Mouse (Mus musculus) layer of hippocampus, adult 18-20 months (tissue): ENCODE data around the gene Magi1. TPM values are rescaled to one million over a fixed set of nuclear protein-coding genes. Genes with fewer than 3 reads are reported as not detected.

Experiments
- DNase-seq, 2 experiments: peaks; one replicate each; pipeline ENCODE4 v3.0.0; 2022; ENCODE audit warnings: low spot score in 2 of 2
- total RNA-seq, 2 experiments: library from RNA; stranded (reverse); gene quantifications; 2 replicates each; pipeline ENCODE4 v1.2.3; 2021

Gene Magi1
- total RNA-seq, 2 experiments from 2014 or later = 45.0 to 46.1 TPM

DNA sequence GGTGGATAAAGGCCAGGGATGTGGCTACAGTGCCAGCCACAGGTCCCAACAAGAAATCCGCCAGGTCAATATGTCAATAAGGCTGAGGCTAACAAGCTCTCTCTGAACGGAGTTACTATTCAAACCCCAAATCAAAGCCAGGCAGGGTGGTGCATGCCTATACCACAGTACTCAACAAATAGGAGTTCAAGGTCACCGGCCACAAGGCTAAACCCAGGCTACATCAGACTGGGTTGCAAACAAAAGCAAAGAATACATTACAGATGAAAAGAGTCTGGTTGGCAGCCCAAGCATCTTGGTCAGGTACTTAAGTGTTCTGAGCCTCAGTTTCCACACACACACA is 25.9 kb downstream of the Magi1 start:
- no peak for DNase-seq

DNA sequence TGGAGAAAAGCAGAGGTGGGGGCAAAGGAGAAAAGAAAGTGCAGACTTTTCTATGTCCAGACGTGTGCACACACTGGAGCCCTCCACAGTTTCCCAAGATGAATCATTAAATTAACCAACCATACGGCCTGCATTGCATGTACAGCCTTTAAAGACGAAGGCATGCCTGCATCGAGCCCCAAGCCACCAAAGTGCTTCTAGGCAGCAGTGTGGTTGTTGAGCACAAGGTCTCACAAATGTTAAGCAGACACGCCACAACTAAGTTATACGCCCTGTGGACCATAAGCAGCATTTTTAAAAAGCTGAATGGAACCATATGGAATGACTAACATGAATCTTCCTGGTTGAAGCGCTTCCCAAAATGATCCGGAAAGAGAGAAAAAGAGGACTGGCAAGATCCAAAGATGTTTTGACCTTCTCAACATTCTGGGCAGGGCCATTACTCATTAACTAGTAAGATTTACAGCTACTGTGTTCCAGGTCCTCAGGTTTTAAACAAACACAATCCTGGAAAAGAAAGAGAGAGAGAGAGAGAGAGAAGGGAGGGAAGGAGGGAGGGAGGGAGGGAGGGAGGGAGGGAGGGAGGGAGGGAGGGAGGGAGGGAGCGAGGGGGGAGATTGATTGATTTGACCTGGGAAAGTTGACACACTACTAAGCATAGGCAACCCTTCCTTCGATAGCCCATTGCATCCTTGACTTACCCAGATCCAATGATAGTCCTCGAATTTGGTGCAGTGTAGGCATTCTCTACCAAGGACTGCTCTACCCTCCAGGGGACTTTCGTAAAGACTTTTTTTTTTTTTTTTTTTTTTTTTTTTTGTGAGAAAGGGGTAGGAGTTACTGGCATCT is 26.5 kb downstream of the Magi1 start:
- DNase-seq = no peak

DNA sequence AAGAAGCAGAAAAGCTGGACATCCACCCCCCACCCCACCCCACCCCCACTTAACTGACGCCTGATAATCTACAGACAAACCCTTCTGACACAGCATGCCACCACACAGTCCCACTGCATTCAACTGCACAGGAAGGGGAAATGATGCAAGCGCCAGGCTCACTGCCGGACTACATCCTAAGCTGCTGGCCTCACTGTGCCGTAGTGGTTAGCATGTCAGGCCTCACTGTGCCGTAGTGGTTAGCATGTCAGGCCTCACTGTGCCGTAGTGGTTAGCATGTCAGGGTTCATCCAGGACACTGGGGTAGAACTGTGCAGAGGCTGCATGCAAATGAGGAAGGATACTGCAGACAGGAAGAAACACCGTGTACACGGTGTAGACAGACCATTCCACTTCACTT is 29.8 kb downstream of the Magi1 start:
- DNase-seq = no peak

DNA sequence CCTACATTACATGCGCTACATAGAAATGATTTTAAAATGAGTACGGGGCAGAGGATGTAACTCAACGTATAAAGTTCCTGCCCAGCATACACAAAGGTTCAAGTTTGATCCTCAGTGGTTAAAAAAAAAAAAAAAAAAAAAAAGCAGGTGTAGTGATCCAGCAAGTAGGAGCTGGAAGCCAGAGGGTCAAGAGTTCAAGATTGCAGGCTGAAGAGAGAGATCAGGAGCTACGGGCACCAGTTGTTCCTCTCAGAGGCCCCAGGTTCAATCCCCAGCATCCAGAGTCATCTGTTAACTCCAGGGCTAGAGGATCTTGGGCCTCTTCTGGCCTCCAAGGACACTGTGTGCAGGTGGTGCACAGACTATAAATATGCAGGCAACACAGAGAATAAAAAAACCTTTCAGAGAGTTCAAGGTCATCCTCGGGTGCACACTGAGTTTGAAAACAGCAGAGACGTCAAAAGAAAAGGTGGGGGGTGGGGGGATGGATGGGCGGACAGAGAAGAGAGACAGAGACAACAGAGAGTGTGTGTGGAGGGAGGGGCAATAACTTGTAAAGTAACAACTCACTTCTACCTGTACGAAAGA is 32.3 kb downstream of the Magi1 start:
- no peak for DNase-seq

DNA sequence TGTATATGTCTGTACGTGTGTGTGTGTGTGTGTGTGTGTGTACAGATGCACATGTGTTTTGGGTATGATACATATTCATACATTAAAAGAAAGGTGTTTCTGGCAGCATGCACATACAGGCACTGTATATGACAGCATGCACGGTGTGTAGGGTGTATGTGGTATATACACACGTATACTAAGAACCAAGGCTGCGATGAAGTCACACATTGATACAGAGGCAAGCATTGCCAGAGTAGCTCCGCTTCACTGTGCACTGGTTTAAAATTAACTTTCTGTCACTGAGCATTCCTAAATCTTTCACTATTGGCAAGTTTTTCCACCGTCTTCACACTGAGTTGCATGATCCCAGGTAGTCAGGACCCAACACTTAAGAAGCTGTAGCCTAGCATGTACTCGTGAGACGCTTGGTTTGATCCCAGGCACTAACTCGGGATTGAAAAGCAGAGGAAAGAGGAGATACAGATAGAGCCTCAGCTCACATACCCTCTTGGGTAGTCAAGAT is 34.4 kb downstream of the Magi1 start:
- DNase-seq = no peak

DNA sequence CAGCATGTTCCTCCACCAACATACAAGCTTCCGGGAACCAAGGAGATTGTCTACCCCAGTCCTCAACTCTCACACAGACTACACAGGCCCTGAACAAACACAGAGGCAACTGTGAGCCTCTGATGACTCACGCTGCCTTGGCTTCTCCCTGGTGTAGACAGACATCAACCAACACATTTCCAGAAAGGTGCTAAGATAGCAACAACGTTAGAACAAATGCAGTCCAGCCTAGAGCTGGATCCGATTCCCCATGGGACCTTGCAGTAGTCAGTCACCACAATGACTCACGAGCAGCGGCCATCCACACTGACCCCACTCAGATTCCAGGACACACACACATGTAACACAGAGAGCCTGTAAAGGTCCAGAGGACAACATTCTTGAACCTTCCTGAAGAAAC is 42.5 kb downstream of the Magi1 start:
- DNase-seq = peak in 1 of 2 experiments; percentile 19

DNA sequence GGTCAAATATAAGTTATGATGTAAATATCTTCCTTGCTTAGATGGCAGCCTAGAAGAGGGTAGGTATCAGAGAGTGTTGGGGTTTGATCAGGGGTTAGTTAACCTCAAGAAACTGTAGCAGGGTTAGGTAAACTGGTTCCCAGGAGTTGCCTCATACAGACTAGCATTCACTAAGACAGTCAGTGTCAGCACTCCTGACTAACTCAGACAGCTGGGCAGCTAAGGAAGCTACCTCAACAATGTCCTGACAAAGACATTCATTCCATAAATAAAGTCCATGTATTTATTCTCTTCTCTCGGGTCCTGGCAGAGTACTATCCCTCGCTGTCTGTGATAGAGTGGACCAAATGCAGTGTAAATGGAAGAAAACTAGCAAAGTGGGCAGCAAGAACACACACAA is 45.1 kb downstream of the Magi1 start:
- no peak for DNase-seq

DNA sequence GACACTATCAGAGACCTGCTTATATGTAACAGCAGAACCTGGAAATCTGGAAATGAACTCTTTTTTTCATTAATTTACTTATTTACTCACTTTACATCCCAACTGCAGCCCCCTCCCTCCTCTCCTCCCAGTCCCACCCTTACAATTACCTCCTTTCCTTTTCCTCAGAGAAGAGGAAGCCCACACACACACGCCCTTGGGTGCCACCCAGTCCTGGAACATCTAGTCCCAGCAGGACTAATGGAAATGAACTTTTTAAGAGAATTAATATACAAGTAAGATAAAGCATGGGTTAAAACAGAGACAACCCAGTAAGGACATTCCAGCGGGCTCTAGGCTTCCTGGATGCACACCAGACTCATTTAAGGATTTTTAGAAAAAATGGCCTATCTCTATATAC is 46.8 kb downstream of the Magi1 start:
- no peak for DNase-seq

DNA sequence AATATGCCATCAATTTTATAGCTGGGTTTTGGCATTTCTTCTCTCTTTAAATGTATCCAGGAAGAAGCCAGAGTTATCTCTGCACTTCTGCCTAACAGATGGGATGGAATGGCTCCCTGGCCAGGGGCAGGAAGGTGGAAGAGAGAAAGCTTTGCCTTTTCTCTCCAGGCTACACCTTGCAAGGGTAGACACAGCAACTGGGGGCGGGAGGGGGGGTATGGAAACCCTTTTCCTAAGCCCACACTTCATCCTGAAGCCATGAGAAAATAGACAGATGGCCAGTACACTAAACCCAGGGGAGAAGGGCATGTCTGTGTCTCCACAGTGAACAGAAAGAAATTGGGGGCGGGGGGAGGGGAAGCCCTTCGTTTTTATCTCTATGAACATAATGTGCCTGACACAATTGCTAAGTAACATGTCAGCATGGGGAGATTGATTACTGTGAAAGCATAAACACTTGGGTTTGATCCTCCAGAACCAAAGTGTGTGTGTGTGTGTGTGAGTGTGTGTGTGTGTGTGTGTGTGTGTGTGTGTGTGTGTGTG is 51.4 kb downstream of the Magi1 start:
- no peak for DNase-seq

DNA sequence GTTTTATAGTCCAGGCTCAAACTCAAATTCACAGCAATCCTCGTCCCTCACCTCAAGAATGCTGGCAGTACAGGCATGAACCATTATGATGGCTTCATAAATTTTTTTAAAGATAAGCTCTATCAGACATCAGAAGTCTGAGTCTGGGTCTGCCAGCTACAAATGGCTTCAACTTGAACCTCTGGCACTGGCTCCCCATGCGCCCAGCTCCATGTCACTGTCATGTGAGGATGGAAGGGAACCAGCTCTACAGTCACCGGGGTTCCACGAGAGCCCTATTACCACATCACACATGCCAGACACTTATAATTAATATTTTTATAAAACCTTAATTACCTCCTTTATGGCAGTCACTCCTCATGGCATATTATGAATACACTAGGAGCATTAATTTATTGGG is 51.9 kb downstream of the Magi1 start:
- DNase-seq = no peak

DNA sequence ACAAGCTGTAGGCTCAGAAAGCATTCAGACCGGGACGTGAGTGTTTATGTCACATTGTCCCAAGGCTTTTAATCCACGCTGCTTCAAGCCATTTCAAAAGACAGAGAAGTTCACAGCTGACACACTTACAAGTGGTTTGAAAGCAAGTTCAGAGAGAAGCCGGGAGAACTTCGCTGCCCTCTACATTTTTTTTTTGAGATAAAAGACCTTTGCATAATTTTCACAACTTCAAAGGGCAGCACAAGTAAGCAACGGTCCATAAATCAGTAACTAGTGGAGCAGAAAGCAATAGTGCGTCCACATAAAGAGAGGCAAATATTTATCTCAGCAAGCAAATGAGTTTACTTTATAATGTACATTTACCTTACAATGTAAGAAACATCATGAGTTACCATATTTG is 52.4 kb downstream of the Magi1 start:
- no peak for DNase-seq

DNA sequence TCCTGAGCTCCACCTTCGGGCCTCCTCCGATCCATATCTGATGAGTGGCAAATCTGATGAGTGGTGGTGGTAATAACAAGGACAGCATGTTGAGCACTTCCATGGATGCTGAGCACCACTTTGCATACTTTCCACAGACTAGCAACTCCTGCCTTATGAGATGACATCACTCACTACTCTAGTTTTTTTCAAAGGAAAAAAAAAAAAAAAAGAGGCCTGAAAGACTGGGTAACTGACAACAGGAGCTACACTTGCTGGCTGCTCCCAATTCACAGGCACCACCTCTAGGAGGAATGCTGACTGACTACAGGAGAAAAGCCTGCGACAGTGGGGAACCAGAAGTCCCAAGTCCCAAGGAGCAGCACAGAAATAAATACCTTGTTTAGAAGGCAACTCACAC is 52.8 kb downstream of the Magi1 start:
- DNase-seq = no peak

DNA sequence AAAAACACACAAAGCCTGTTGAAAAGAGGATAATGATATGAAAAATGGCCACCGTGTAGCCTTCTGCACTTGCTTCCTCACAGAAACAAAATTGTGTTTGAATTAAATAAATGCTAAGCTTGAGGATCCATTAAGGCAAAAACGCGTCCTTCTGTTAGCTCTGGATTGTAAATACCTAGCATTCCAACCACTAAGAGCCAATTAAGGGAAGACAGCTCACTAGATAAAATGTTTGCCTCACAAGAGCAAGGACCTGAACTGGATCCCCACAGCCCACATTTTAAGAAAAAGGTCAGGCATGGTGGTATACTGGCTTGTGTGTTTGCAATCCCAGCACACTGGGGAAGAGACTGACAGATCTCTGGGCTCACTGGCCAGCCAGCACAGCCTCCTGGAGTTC is 53.6 kb downstream of the Magi1 start:
- no peak for DNase-seq

DNA sequence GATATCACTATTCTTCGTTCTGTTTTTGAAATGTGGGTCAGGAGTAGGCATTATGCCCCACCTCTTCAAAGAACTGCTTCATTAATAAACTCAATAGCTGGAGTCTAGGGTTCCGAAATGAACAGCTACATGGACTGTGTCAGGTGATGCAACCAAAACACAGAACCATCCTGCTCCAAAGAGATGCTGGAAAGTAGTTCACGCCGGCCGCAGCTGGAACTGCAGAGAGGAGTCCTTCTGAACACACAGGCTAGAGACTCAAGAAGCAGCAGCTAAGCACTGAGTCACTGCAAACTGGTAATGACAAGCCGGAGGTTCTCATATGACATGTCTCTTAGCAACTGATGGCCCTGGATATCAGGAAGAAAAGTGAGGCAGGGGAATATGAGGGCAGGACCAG is 57.5 kb downstream of the Magi1 start:
- DNase-seq = peak in 1 of 2 experiments; percentile 15

DNA sequence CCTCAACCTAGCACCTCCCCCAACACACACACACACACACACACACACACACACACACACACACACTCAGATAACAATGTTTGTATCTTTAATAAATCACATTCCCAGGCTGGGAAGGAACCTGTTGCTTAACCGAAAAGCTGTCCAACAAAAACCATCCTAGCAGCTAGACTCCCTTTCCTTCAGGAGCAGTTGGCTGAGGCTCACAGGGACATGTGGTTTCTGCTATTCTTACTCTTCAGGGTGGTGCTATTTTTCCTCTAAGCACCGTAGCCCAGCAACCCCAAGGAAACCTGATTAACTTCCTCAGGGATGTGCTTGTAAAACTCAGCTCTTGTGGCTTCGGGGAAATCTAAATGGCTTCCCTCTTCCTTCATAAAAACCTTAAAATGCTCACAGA is 57.9 kb downstream of the Magi1 start:
- DNase-seq = peak; percentile 9 to 16

DNA sequence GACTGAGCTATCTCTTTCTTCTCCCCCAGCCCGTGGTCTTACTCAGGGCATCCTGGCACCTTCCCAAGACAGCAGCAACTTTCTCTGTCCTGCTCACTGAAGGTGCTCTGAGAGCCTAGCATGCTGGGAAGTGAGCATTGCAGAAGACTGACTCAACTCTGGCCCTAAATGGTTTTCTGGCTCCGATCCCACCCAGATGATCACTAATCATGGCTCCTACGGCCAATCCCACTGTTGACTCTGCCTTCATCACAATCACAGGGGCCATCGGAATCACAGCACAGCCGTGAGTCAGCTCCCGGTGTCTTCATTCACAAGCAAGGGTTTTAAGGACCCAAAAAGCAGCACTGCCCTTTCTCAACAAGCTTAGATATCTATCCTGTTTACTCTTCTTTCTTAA is 58.6 kb downstream of the Magi1 start:
- DNase-seq = no peak

DNA sequence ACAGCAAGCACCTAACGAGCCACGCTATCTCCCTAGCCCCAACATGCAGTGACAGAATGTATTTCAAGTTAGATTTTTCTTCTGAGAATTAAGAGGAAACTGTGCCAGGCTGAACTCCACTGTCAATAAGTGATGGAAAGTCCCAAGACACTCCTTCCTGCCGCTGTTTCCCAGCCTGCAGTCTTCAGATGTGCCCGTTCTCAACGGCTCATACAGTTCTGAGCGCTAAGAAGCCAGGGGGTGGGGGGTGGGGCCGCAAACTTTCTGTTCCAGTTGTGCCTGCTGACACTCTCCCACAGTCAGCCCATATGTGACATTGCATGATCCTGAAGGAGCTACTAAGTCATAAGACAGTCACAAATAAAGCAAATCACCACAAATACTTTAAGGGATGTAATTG is 61.5 kb downstream of the Magi1 start:
- no peak for DNase-seq

DNA sequence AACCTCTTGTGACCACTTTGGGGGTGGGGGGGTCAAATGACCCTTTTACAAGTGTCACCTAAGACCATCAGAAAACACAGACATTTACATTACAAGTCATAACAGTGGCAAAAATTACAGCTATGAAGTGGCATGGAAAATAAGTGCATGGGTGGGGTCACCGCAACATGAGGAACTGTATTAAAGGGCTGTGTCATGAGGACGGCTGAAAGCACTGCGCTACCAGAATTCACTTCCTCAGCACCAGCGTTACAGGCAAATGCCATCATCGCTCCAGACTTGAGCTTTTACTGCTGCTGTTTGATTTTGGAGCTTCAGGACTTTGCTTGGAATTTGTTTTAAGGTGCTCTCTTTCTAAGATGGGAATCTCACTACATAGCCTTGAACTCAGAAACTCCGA is 62.0 kb downstream of the Magi1 start:
- no peak for DNase-seq

DNA sequence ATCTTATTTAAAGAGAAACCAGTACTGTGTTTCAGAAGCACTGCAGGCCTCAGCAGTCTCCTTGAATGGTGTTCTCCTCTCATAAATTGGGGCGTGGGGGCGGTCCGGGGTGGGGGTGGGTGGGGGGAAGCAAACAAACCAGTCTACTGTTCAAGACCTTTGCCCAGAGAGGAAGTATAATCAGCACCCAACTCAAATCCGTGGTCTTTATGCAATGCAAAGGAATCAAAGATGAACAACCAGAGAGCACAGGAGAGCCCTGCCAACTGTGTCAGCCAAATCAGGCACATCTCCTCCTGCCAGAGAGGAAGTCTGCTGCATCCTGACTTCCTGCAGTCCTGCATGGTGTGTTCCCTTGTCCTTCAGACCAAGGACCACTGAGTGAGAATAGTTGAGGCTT is 65.6 kb downstream of the Magi1 start:
- no peak for DNase-seq

DNA sequence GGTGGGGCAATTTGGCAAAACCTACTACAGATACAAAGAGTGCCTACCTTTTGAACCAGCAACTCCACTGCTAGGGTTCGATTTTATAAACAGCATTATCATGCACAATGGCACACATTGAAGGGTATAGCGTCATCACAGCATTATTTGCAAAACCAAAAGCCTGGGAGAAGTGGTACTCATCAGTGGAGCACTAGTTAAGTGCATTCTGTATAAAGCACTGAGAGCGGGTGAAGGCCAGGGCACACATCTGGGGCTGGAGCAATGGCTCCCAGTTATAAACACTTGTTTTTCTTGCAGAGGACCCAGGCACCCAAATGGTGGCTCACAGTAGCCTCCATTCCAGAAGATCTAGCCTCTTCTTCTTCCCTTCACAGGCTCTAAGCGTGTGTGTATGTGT is 67.9 kb downstream of the Magi1 start:
- no peak for DNase-seq

DNA sequence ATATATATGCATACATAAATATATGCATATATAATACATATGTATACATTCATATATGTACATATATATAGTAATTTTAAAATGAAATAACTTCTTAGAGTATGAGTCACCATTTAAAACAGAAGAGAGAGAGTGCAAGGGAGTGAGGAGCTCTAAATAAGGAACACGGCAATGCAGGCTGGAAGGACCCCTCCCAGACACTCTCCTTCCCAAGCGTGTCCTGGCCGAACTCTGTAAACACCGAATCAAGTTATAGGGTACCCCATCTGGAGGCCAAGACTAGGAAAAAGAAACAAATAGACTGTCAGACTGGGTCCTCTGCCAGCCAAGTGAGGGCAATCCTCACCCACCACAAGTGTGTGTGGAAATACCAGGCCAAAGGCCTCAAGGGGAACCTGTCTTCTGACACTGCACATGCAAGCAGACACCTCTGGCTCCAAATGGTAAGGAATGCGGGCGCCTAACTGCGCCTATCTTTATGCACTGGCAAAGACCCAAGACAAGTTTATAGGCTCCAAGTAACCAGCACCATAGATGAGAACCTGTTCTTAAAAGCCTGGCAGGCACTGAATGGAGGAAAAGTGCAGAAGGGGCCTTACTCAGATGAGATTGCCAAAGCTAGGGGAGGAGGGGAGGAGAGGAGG is 68.7 kb downstream of the Magi1 start:
- no peak for DNase-seq

DNA sequence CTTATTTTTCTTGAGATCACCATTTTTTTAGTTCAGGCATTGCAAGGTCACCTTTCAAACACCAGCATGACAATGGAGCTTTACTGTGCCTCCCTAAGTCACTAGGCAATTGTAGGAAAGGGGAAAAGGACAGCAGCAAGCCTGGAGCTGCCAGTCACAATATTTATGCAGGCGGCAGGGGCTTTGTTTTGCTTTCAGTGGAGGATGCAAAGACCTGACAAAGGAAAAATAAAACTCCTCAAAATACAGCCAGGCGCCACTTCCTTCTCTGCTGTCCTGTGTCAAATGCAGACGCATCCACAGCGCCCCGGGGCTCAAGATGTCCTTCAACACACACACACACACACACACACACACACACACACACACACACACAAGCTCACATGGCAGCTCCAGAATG is 77.8 kb downstream of the Magi1 start:
- DNase-seq = no peak
